Mouse (Mus musculus) yolk sac, embryonic 10.5 days (tissue): Measurements from ENCODE around the gene 5730455P16Rik.
A peak's percentile ranks its signal among the peaks of the same experiment; 100 is the strongest.
"Not testable (repeated sequence)": the region's sequence is repeated elsewhere in the genome, so short reads cannot be mapped to it uniquely, and the experiment has no call there.

Experiments used
- DNase-seq: peaks from one replicate; pipeline ENCODE4 v3.0.0-alpha.2; 2017; ENCODE audit warnings: low spot score

Gene 5730455P16Rik

DNA sequence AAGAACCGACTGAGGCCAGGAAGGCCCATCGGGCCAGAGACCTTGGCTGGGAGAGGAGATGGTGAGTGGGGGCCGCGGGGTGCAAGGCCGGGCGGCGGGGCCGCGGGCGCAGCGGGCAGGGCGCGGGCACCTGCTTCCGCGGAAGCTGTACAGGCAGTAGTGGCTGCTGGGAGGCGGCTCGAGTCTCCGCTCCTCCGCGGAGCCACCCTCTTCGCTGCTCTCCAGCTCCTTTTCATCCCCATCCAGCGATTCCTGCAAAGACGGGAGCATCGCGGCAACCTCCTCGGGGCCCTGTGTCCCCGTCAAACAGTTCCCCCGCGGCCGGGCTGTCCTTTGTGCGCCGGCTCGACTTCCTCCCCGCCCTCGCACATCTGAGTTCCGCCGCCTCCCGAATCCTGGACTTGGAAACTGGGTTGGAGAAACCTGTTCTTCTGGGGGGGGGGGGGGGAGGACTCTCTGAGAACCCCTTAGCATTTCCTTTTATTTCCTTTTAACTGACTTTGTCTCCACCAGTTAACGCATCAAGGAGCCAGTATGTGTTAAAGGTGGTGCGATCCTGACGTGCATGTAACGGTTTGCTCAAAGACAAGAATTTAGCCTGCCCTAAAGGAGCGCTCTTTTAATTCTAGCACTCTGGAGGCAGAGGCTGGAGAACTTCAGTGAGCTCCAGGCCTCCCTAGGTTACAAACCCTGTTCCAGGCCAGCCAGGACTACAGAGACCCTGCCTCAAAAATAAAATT lies at the start of gene 5730455P16Rik:
5730455P16Rik (minus strand) TSS at position 323 of the 740 bp plus-strand sequence.
- peak; percentile 71 for DNase-seq

GRCm38 (mm10) chr11:80426029-80426813 lies 48.4 kb upstream of the 5730455P16Rik start:
- not testable (repeated sequence) for DNase-seq

DNA sequence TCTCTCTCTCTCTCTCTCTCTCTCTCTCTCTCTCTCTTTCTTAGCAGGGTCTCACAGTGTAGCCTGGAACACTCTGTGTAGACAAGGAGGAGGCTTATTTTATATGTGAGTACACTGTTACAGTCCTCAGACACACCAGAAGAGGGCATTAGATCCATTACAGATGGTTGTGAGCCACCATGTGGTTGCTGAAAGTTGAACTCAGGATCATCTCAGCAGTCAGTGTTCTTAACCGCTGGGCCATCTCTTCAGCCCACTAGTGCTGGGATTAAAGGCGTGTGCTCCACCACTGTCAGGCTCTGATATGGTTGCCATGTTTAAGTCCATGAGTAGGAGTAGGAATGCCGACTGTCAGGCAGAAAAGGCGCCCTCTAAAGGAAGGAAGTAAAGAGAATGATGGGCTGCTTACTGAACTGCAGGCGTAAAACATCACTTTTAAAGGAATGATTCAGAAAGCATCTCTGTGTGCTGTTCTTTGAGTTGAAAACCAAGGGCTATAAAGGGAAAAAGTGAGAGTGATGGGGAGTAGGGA lies 47.5 kb upstream of the 5730455P16Rik start:
- DNase-seq: no peak

- no peak for DNase-seq
Measured at GRCm38 (mm10) chr11:80424691-80425090, 46.9 kb upstream of the 5730455P16Rik start.

DNA sequence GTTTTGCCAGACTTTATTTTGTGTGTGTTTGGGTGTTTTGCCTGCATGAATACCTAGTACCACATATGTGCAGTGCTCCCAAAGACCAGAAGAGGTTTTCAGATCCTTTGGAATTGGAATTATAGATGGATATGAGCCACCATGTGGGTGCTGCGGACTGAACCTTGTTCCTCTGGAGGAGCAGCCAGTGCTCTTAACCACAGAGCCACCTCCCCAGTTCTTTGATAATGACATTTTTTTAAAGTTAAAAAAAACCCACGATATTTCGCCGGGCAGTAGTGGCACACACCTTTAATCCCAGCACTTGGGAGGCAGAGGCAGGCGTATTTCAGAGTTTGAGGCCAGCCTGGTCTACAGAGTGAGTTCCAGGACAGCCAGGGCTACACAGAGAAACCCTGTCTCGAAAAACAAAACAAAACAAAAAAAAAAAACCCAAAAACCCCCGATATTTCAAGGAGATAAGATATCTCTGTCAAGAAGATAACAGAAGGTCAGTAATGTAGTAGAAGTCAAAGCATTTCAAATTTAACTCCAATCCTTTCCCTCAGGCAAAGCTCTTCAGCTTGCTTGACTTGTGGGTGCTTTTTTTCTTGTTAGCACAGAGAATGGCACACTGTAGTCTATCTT lies 43.7 kb upstream of the 5730455P16Rik start:
- no peak for DNase-seq

DNA sequence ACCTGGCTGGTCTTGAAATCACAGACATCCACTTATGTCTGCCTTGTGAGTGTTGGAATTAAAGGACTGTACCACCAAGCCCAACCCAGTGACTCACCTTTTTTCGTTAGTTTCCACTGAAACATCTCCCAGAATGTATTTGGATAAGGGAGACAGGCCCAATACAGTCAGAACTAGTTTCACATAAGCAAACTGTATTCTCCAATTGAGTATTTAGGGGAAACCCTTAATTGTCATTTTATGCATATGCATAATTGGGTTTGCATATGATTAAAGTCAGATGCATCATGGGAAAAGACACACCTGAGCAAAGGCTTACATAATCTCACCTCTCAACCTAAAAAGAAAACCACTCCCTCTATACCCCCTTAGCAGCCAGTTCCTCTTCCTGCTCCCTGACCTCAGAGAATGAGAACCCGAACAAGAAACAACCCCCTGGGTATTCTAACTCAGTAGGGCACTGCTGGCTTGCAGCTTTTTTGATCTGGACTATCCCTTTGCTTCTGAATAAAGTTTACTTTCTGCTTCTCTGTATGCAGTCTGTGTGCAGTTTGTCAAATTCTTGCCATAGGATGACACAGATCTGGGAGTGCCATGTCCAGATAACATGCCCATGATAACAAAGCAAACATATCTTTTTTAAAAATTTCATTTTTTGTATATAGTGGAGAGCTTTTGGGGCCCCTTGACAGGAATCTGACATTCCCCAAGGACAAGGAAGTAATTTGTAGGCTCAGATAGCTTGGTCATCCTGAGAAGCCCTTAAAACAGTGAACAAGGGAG lies 42.6 kb upstream of the 5730455P16Rik start:
- DNase-seq: no peak

GRCm38 (mm10) chr11:80419743-80420142 lies 41.9 kb upstream of the 5730455P16Rik start:
- no peak for DNase-seq

GRCm38 (mm10) chr11:80417085-80417484 lies 39.3 kb upstream of the 5730455P16Rik start:
- no peak for DNase-seq

DNA sequence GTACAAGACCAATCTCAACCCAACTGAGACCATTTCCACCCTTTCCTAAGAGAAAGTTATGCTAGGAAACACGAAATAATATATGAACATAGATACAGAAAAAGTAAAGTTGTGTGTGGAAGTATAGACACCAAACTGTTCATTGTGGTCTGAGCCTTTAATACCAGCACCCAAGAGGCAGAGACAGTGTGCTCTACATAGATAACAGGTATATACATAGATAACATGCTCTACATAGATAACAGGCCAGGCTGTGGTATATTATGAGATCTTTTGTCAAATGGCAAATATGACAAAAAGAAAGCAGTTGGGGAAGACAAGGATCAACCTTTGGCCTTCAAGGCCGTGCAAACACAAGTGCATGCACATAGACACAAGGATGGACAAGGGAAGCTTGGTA lies 32.5 kb upstream of the 5730455P16Rik start:
- no peak for DNase-seq

DNA sequence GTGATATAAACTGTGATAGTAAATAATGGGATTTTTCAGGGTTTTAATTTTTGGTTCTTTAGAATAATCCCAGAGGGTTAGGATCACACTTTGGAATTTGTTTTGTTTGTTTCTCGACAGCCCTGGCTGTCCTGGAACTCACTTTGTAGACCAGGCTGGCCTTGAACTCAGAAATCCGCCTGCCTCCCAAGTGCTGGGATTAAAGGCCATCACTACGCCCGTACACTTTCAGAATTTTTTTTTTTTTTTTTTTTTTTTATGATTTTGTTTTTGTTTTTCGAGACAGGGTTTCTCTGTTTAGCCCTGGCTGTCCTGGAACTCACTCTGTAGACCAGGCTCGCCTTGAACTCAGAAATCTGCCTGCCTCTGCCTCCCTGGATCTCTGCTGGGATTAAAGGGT lies 30.0 kb upstream of the 5730455P16Rik start:
- not testable (repeated sequence) for DNase-seq

GRCm38 (mm10) chr11:80396617-80397016 lies 18.8 kb upstream of the 5730455P16Rik start:
- DNase-seq: no peak

DNA sequence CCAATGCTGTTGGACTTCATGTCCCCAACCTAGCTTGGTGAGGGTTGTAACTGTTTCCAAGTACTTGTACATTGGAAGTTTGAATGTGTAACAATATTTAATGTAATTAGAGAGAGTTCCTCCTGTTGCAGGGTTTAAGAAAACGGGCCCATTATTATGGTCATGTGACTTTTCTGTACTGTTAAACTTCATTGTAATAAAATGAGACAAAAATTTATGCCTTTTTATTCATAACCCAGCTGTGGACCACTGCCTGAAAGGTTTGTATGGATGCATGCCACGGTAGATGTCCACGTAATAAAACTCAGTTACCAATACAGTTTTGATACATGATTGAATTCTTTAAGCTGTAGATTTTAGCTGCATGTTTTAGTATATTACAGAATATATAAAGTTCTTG lies 18.1 kb upstream of the 5730455P16Rik start:
- DNase-seq: no peak

DNA sequence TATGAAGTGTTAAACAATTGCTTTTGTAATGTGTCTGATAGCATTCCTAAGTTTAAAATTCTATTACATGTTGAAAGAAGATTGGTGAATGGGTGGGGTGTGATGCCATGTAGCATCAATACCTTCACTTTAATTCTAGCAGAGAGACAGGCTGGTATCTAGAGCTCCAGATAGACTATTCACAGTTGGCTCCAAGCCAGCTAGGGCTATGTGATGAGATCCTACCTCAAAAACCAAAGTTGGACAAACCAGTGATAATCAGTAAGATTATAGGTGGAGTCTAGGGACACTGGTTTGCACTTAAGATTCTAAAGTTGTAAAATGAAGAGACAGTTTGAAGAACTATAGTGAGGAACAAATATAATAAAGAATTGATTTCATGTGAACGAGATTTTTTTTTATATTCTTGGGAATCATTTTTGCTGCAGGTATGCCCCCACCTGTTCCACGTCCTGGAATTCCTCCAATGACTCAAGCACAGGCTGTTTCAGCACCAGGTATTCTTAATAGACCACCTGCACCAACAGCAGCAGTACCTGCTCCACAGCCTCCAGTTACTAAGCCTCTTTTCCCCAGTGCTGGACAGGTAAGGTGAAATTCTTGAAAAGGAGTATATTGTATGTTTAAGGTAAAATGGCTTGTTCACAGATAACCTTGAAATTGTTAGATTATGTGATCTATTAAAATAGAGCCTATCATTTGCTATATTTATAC lies 13.7 kb upstream of the 5730455P16Rik start:
- no peak for DNase-seq

GRCm38 (mm10) chr11:80389885-80390284 lies 12.1 kb upstream of the 5730455P16Rik start:
- no peak for DNase-seq

- DNase-seq: no peak
Measured at GRCm38 (mm10) chr11:80386790-80387189, 9.0 kb upstream of the 5730455P16Rik start.

DNA sequence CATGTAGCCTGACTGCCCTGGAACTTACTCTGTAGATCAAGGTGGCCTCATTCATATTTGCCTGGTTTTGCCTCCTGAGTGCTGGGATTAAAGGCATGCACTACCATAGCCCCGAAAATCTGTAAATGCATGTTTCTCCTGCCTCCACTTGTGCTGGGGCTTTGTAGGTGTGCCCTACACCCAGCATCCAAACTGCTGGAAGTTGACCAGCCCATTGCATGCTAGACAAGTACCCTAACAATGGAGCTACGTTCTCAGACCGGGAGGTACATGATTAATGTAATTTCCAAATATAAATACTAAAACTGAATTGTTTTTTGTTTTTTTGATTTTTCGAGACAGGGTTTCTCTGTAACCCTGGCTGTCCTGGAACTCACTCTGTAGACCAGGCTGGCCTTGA lies 7.2 kb upstream of the 5730455P16Rik start:
- no peak for DNase-seq

DNA sequence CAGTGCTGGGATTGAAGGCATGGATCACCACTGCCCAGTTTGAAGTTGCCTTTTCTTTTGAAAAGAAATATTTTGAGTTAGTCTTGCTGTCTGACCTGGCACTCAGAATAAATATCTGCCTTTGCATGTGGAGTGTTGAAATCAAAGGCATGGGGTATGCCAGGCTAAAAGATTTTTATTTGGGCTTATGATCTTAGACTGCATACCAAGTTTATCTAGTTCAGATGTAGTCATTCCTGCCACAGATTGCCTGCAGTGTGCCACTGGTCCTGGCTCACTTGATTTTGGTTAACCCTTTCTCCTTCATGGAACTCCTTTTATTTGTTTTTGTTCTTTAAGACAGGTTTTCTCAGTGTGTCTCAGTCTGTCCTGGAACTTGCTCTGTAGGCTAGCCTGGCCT lies 6.6 kb upstream of the 5730455P16Rik start:
- no peak for DNase-seq

GRCm38 (mm10) chr11:80383626-80384046 lies 5.8 kb upstream of the 5730455P16Rik start:
- DNase-seq: no peak

DNA sequence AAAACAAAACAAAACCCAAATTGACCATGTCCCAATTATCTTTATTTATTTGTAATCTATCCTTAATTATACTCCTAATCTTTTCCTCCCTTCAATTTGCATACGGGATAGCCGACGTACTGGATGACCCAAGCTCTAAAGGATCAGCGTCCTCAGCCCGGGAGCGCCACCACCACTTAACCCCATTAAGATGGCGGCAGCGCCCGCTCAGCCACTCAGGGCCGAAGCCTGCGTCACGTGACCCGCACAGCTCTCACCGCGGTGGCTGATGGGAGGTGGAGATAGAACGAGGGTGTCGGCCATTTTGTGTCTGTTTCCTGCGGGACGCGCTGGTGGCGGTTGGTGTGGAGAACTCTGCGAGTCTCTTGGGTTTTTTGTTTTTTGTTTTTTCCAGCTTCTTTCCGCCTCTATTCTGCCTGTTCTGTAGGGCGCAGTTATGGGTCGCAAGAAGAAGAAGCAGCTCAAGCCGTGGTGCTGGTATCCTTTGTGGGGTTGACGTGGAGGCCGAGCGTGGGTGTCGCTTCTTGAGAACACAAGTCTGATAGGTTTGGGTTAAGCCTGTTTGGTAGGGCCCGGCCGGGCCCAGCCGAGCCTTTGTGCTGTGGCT lies 5.3 kb upstream of the 5730455P16Rik start, which contains the start of gene Zfp207:
Zfp207 (plus strand) TSS at position 261 of the 607 bp plus-strand sequence.
- peak; percentile 95 for DNase-seq

GRCm38 (mm10) chr11:80382626-80383018 lies 4.8 kb upstream of the 5730455P16Rik start:
- no peak for DNase-seq
